Mouse (Mus musculus): Measurements from ENCODE around the gene H2afy. TPM values are rescaled to one million over a fixed set of nuclear protein-coding genes. Genes with fewer than 3 reads are reported as not detected.

Gene H2afy
- polyA plus RNA-seq, 1 experiment from 2014 or later, result 84.3 TPM

DNA sequence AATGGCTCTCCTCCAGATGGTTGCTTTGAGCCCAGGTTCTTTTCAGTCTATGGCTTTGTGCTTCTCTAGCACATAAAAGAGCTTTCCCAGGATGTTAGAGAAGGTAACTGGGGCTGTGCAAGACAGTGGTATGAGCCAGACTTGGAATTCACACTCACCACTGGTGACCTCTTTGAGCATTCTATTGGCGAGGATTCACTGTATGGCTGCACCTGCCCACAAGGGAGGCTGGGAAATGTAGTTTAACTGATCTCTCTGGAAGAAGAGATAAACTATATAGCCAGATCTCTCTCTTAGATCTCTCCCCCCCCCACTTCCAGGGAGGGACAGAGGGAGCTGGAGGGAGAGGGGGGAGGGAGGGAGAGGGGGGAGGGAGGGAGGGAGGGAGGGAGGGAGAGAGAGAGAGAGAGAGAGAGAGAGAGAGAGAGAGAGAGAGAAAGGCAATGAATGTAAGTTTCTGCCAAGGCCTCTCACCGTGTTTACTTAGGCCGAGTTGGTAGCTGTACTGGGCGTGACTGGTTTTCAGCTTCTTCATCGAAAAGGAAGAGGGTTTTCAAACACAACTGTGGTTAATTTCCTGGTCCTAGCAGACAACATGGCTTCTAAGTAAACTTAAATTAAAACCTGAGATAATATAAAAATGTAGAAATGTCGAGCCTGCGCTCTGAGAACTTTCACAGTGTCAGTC is 16.8 kb upstream of the H2afy start:
- 32% methylated on average over 7 of the region's 7 CpGs for WGBS (ENCODE audit: insufficient replicate concordance)
- H3K36me3 ChIP-seq (replicated peaks; ENCODE audit: insufficient read depth, low read length), result no peaks in the 10 kb centered on the region
- no peak overlapping the region for H3K9ac ChIP-seq (replicated peaks)
- TF ChIP-seq CTCF (IDR thresholded peaks at IDR 0.05; ENCODE audit: low read depth), result no peak
- no peak for TF ChIP-seq EP300 (IDR thresholded peaks at IDR 0.05; ENCODE audit: low read depth)
- no peak overlapping the region for H3K4me2 ChIP-seq (ENCODE audit: low read depth, low read length)
- peaks cover 4% of the 10 kb centered on the region; the same call in 1 of the 2 replicates for H3K4me1 ChIP-seq (ENCODE audit: insufficient read depth)
- no peaks in the 10 kb centered on the region for H3K9me3 ChIP-seq (ENCODE audit: low read length)
- 0 out of 2 replicates have a peak overlapping the region, but pooled peaks have one; percentile 1 for H3K27ac ChIP-seq (ENCODE audit: low read depth)
- H3K27me3 ChIP-seq (ENCODE audit: insufficient read depth, low read length), result no peaks in the 10 kb centered on the region
- DNase-seq (no peak), ATAC-seq (no peak)
- H3K4me3 ChIP-seq (ENCODE audit: low read depth, low read length), result no peak overlapping the region

DNA sequence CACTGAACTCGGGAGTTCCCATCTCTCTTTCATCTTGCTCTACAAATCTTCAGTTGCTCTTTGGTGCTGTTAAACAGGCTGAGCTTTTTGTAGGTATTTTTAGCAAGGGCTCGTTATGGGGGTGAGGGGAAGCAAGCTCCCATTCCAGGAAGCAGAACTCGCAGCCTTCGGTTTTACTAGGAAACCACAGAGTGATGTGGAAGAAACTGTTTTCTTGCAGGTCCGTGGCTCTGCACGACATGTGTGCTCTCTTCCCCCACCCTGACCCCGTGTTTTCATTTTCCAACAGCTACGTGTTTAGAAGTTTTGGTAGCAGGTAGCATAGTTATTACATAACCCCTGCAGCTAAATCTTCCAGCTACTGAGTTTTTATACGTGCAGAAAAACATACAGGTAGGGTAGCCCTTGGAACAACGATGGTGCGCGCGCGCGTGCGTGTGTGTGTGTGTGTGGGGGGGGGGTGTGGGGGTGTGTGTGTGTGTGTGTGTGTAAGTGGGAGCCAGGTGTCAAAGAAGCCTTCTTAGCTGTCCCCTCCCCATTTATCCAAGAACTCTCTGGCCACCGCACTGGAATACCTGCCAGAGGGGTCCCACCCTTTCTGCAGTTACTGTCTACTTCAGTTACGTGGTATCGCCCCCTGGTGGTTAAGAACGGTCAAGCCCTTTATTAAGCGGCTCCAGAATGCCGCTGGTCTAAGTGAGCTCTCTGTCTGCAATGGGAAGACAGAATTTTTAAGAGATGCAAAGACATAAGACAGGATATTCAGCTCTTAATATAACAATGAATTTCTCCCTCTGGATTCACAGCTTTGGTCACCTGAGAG is 15.5 kb upstream of the H2afy start:
- ATAC-seq (peak; percentile 79), DNase-seq (peak; percentile 77)
- Histone ChIP-seq H3K9me3 (ENCODE audit: low read length) (no peaks in the 10 kb centered on the region), H3K36me3 (replicated peaks; ENCODE audit: insufficient read depth, low read length) (no peaks in the 10 kb centered on the region), H3K4me3 (ENCODE audit: low read depth, low read length) (peak overlapping the region; percentile 32), H3K4me2 (ENCODE audit: low read depth, low read length) (peak overlapping the region; percentile 67), H3K27me3 (ENCODE audit: insufficient read depth, low read length) (no peaks in the 10 kb centered on the region), H3K9ac (replicated peaks) (no peak overlapping the region), H3K4me1 (ENCODE audit: insufficient read depth) (peaks cover 4% of the 10 kb centered on the region; the same call in 1 of the 2 replicates), H3K27ac (ENCODE audit: low read depth) (0 out of 2 replicates have a peak overlapping the region, but pooled peaks have one; percentile 17)
- TF ChIP-seq EP300 (IDR thresholded peaks at IDR 0.05; ENCODE audit: low read depth), result no peak
- peak; percentile 86 for TF ChIP-seq CTCF (IDR thresholded peaks at IDR 0.05; ENCODE audit: low read depth)
- WGBS (ENCODE audit: insufficient replicate concordance), result 19% methylated on average over 21 of the region's 22 CpGs

DNA sequence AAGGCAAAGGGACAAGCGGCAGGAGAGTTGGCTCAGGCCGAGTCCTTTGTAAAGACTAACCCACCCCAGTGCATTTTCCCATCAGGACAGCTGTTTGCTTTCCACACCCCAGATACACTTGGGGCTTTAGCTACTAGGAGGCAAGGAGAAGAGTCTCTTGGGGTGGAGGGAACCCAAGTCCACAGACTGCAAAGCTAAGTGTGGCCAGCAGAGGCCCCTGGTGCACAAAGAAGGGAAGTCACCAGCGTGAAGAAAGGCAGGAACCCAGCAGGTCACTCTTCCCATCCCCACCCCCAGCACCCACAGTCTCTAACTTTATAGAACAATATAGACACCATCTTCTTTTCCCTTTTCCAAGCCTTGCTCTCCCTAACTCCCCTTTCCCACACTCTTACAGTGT is 9.4 kb upstream of the H2afy start:
- Histone ChIP-seq H3K27ac (ENCODE audit: low read depth) (no peak overlapping the region), H3K36me3 (replicated peaks; ENCODE audit: insufficient read depth, low read length) (no peaks in the 10 kb centered on the region), H3K27me3 (ENCODE audit: insufficient read depth, low read length) (no peaks in the 10 kb centered on the region), H3K4me2 (ENCODE audit: low read depth, low read length) (no peak overlapping the region), H3K9me3 (ENCODE audit: low read length) (no peaks in the 10 kb centered on the region), H3K4me1 (ENCODE audit: insufficient read depth) (peaks cover 6% of the 10 kb centered on the region; the same call in 1 of the 2 replicates), H3K4me3 (ENCODE audit: low read depth, low read length) (no peak overlapping the region), H3K9ac (replicated peaks) (no peak overlapping the region)
- DNase-seq, result peak; percentile 45
- peak; percentile 68 for TF ChIP-seq CTCF (IDR thresholded peaks at IDR 0.05; ENCODE audit: low read depth)
- no peak for TF ChIP-seq EP300 (IDR thresholded peaks at IDR 0.05; ENCODE audit: low read depth)
- ATAC-seq, result no peak
- WGBS (ENCODE audit: insufficient replicate concordance), result 13% methylated on average over 3 of the region's 3 CpGs

DNA sequence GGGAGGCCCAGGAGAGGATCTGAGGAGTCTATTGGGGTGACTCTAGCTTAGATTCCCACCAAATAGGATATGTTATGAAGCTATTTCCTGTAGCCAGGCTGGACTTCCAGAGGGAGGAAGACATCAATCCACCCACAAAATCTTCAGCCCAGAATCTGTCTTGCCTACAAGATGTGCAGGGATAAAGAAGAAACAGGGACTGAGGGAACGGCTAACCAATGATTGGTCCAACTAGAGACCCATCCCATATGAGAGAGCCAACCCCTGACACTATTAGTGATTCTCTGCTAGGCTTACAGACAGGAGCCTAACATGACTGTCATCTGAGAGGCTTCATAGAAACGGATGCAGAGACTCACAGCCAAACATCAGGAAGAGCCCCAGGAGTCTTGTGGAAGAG is 7.9 kb upstream of the H2afy start:
- no peak overlapping the region for H3K4me2 ChIP-seq (ENCODE audit: low read depth, low read length)
- no peak overlapping the region for H3K27ac ChIP-seq (ENCODE audit: low read depth)
- DNase-seq (no peak), ATAC-seq (no peak)
- WGBS (ENCODE audit: insufficient replicate concordance), result 66% methylated on average over 2 of the region's 2 CpGs
- no peaks in the 10 kb centered on the region for H3K9me3 ChIP-seq (ENCODE audit: low read length)
- H3K27me3 ChIP-seq (ENCODE audit: insufficient read depth, low read length), result no peaks in the 10 kb centered on the region
- no peak overlapping the region for H3K9ac ChIP-seq (replicated peaks)
- TF ChIP-seq CTCF (IDR thresholded peaks at IDR 0.05; ENCODE audit: low read depth), result no peak
- no peak for TF ChIP-seq EP300 (IDR thresholded peaks at IDR 0.05; ENCODE audit: low read depth)
- H3K4me3 ChIP-seq (ENCODE audit: low read depth, low read length), result no peak overlapping the region
- no peaks in the 10 kb centered on the region for H3K36me3 ChIP-seq (replicated peaks; ENCODE audit: insufficient read depth, low read length)
- H3K4me1 ChIP-seq (ENCODE audit: insufficient read depth), result peaks cover 6% of the 10 kb centered on the region; the same call in 1 of the 2 replicates

DNA sequence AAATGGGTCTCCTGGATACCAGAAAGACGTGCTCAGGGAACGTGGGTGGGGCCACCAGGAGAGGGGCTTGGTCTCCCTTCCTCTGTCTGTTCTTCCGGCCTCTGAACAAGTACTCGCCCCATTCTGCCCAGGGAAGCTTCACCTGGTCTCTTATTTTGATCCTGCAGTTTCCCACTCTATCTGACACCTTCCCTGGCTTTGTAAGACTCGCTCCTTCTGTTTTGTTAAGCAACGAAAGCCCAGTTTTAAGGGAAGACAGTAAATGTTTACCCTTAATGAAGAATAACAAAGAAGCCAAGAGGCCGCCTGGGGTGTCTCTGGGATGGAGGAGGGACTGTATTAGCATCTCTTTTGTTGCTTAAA is 7.0 kb upstream of the H2afy start:
- H3K4me2 ChIP-seq (ENCODE audit: low read depth, low read length), result no peak overlapping the region
- H3K4me3 ChIP-seq (ENCODE audit: low read depth, low read length), result no peak overlapping the region
- H3K36me3 ChIP-seq (replicated peaks; ENCODE audit: insufficient read depth, low read length), result no peaks in the 10 kb centered on the region
- no peak overlapping the region for H3K9ac ChIP-seq (replicated peaks)
- H3K9me3 ChIP-seq (ENCODE audit: low read length), result no peaks in the 10 kb centered on the region
- TF ChIP-seq EP300 (IDR thresholded peaks at IDR 0.05; ENCODE audit: low read depth), result no peak
- TF ChIP-seq CTCF (IDR thresholded peaks at IDR 0.05; ENCODE audit: low read depth), result no peak
- no peak overlapping the region for H3K27ac ChIP-seq (ENCODE audit: low read depth)
- no peaks in the 10 kb centered on the region for H3K27me3 ChIP-seq (ENCODE audit: insufficient read depth, low read length)
- no peak for DNase-seq
- peaks cover 6% of the 10 kb centered on the region; the same call in 1 of the 2 replicates for H3K4me1 ChIP-seq (ENCODE audit: insufficient read depth)
- 45% methylated on average over 7 of the region's 7 CpGs for WGBS (ENCODE audit: insufficient replicate concordance)
- ATAC-seq, result no peak

DNA sequence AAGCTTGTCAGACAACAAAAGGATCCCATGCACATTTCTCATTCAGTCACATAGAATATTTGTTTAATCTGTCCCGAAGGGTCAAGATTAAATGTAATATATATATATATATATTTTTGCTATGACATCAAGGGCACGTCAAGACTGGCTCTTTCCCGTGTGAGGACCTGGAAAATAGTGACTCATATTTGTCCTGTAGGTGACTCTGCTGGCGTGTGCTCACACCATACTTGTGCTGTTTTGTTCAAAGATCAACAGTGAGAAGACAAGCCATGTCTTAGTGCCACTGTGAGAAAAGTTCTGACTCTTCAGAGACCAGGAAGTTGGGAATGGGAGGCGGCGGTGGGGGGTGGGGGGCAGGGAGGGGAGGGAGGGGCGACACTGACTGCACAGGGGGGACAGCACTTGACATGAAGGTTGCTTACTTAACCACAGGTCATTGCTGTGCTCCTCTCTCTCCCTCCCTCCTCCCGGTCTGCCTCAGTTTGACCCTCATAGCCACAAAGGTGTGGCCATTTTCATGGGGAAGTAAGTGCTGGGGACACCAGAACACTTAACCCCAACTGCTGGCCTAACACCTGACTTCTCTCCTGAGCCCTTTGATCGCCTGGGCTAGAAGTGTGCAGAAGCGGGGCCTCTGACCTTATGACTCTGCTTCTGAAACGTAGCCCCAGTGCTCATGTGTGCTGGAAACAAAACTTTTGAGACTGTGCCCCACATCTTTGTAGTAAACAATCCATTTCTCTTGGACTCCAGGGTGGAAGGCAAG is 6.4 kb upstream of the H2afy start:
- 35% methylated on average over 11 of the region's 11 CpGs for WGBS (ENCODE audit: insufficient replicate concordance)
- H3K9ac ChIP-seq (replicated peaks), result no peak overlapping the region
- no peaks in the 10 kb centered on the region for H3K36me3 ChIP-seq (replicated peaks; ENCODE audit: insufficient read depth, low read length)
- H3K4me2 ChIP-seq (ENCODE audit: low read depth, low read length), result no peak overlapping the region
- no peaks in the 10 kb centered on the region for H3K27me3 ChIP-seq (ENCODE audit: insufficient read depth, low read length)
- no peak for DNase-seq
- TF ChIP-seq CTCF (IDR thresholded peaks at IDR 0.05; ENCODE audit: low read depth) (no peak), EP300 (IDR thresholded peaks at IDR 0.05; ENCODE audit: low read depth) (no peak)
- no peaks in the 10 kb centered on the region for H3K9me3 ChIP-seq (ENCODE audit: low read length)
- H3K4me1 ChIP-seq (ENCODE audit: insufficient read depth), result peaks cover 6% of the 10 kb centered on the region; the same call in 1 of the 2 replicates
- H3K4me3 ChIP-seq (ENCODE audit: low read depth, low read length), result no peak overlapping the region
- no peak for ATAC-seq
- no peak overlapping the region for H3K27ac ChIP-seq (ENCODE audit: low read depth)
